Mouse (Mus musculus): Measurements from ENCODE around the gene Mthfd1l. TPM values are rescaled to one million over a fixed set of nuclear protein-coding genes. Genes with fewer than 3 reads are reported as not detected.

The Mthfd1l gene
- polyA plus RNA-seq, 1 experiment from 2014 or later: 12.3 TPM

GRCm38 (mm10) chr10:4174229-4174628 is 201.3 kb downstream of the Mthfd1l start:
- H3K36me3 ChIP-seq: no peaks in the 10 kb centered on the region
- no peak overlapping the region for H3K27ac ChIP-seq
- H3K4me3 ChIP-seq: no peak overlapping the region
- WGBS: 76% methylated on average over 5 of the region's 5 CpGs
- H3K9me3 ChIP-seq: no peaks in the 10 kb centered on the region
- H3K4me1 ChIP-seq: no peaks in the 10 kb centered on the region
- H3K4me2 ChIP-seq (replicated peaks): no peak overlapping the region
- no peak overlapping the region for H3K9ac ChIP-seq
- no peak for ATAC-seq (ENCODE audit: insufficient number of reproducible peaks, insufficient read depth, low FRiP score, low TSS enrichment)
- no peaks in the 10 kb centered on the region for H3K27me3 ChIP-seq

GRCm38 (mm10) chr10:4174717-4175116 is 201.8 kb downstream of the Mthfd1l start:
- no peak overlapping the region for H3K27ac ChIP-seq
- no peak for ATAC-seq (ENCODE audit: insufficient number of reproducible peaks, insufficient read depth, low FRiP score, low TSS enrichment)
- no peaks in the 10 kb centered on the region for H3K36me3 ChIP-seq
- 79% methylated on average over 3 of the region's 3 CpGs for WGBS
- no peaks in the 10 kb centered on the region for H3K9me3 ChIP-seq
- no peak overlapping the region for H3K4me3 ChIP-seq
- no peaks in the 10 kb centered on the region for H3K27me3 ChIP-seq
- H3K4me2 ChIP-seq (replicated peaks): no peak overlapping the region
- no peaks in the 10 kb centered on the region for H3K4me1 ChIP-seq
- H3K9ac ChIP-seq: no peak overlapping the region

- Histone ChIP-seq H3K4me1 (no peaks in the 10 kb centered on the region), H3K27me3 (no peaks in the 10 kb centered on the region), H3K4me2 (replicated peaks) (no peak overlapping the region), H3K9ac (no peak overlapping the region), H3K4me3 (no peak overlapping the region), H3K27ac (no peak overlapping the region), H3K9me3 (no peaks in the 10 kb centered on the region), H3K36me3 (no peaks in the 10 kb centered on the region)
- WGBS: 78% methylated on average over 4 of the region's 4 CpGs
- no peak for ATAC-seq (ENCODE audit: insufficient number of reproducible peaks, insufficient read depth, low FRiP score, low TSS enrichment)
These were observed 204.4 kb downstream of the Mthfd1l start for GRCm38 (mm10) chr10:4177285-4177684.

GRCm38 (mm10) chr10:4179049-4179790 is 206.3 kb downstream of the Mthfd1l start:
- no peak for ATAC-seq (ENCODE audit: insufficient number of reproducible peaks, insufficient read depth, low FRiP score, low TSS enrichment)
- WGBS: 88% methylated on average over 7 of the region's 7 CpGs

GRCm38 (mm10) chr10:4181953-4182352 is 209.0 kb downstream of the Mthfd1l start:
- no peaks in the 10 kb centered on the region for H3K27me3 ChIP-seq
- H3K4me3 ChIP-seq: no peak overlapping the region
- H3K27ac ChIP-seq: no peak overlapping the region
- H3K4me1 ChIP-seq: no peaks in the 10 kb centered on the region
- no peak for ATAC-seq (ENCODE audit: insufficient number of reproducible peaks, insufficient read depth, low FRiP score, low TSS enrichment)
- WGBS: 45% methylated on average over 1 of the region's 1 CpGs
- H3K36me3 ChIP-seq: no peaks in the 10 kb centered on the region
- H3K4me2 ChIP-seq (replicated peaks): no peak overlapping the region
- H3K9ac ChIP-seq: no peak overlapping the region
- no peaks in the 10 kb centered on the region for H3K9me3 ChIP-seq

More at GRCm38 (mm10) chr10:4179049-4179790, 206.3 kb downstream of the Mthfd1l start:
- Histone ChIP-seq H3K4me3 (no peak overlapping the region), H3K9ac (no peak overlapping the region), H3K4me2 (replicated peaks) (no peak overlapping the region), H3K27ac (no peak overlapping the region), H3K4me1 (no peaks in the 10 kb centered on the region), H3K36me3 (no peaks in the 10 kb centered on the region), H3K27me3 (no peaks in the 10 kb centered on the region), H3K9me3 (no peaks in the 10 kb centered on the region)

GRCm38 (mm10) chr10:4182406-4182805 is 209.5 kb downstream of the Mthfd1l start:
- ATAC-seq (ENCODE audit: insufficient number of reproducible peaks, insufficient read depth, low FRiP score, low TSS enrichment): no peak
- no peak overlapping the region for H3K4me3 ChIP-seq
- 87% methylated on average over 2 of the region's 2 CpGs for WGBS
- no peaks in the 10 kb centered on the region for H3K4me1 ChIP-seq
- H3K9me3 ChIP-seq: no peaks in the 10 kb centered on the region
- no peaks in the 10 kb centered on the region for H3K27me3 ChIP-seq
- no peak overlapping the region for H3K4me2 ChIP-seq (replicated peaks)
- H3K27ac ChIP-seq: no peak overlapping the region
- no peaks in the 10 kb centered on the region for H3K36me3 ChIP-seq
- H3K9ac ChIP-seq: no peak overlapping the region

- Histone ChIP-seq H3K9ac (no peak overlapping the region), H3K27me3 (no peaks in the 10 kb centered on the region), H3K27ac (no peak overlapping the region), H3K36me3 (no peaks in the 10 kb centered on the region), H3K4me2 (replicated peaks) (no peak overlapping the region), H3K4me1 (no peaks in the 10 kb centered on the region), H3K9me3 (no peaks in the 10 kb centered on the region), H3K4me3 (no peak overlapping the region)
- 61% methylated on average over 18 of the region's 18 CpGs for WGBS
- ATAC-seq (ENCODE audit: insufficient number of reproducible peaks, insufficient read depth, low FRiP score, low TSS enrichment): no peak
These were observed 215.9 kb downstream of the Mthfd1l start for GRCm38 (mm10) chr10:4188614-4189402.

- no peaks in the 10 kb centered on the region for H3K36me3 ChIP-seq
- no peak overlapping the region for H3K27ac ChIP-seq
- WGBS: 59% methylated on average over 6 of the region's 6 CpGs
- no peak overlapping the region for H3K4me2 ChIP-seq (replicated peaks)
- ATAC-seq (ENCODE audit: insufficient number of reproducible peaks, insufficient read depth, low FRiP score, low TSS enrichment): no peak
- H3K4me1 ChIP-seq: no peaks in the 10 kb centered on the region
- H3K9ac ChIP-seq: no peak overlapping the region
- no peak overlapping the region for H3K4me3 ChIP-seq
- H3K27me3 ChIP-seq: no peaks in the 10 kb centered on the region
- H3K9me3 ChIP-seq: no peaks in the 10 kb centered on the region
These were observed 216.5 kb downstream of the Mthfd1l start for GRCm38 (mm10) chr10:4189422-4189821.

- no peaks in the 10 kb centered on the region for H3K4me1 ChIP-seq
- no peak overlapping the region for H3K4me3 ChIP-seq
- no peak overlapping the region for H3K27ac ChIP-seq
- H3K9ac ChIP-seq: no peak overlapping the region
- H3K36me3 ChIP-seq: no peaks in the 10 kb centered on the region
- ATAC-seq (ENCODE audit: insufficient number of reproducible peaks, insufficient read depth, low FRiP score, low TSS enrichment): no peak
- H3K4me2 ChIP-seq (replicated peaks): no peak overlapping the region
- WGBS: 85% methylated on average over 6 of the region's 6 CpGs
- no peaks in the 10 kb centered on the region for H3K27me3 ChIP-seq
- no peaks in the 10 kb centered on the region for H3K9me3 ChIP-seq
These were observed 226.1 kb downstream of the Mthfd1l start for GRCm38 (mm10) chr10:4198978-4199377.

- no peaks in the 10 kb centered on the region for H3K36me3 ChIP-seq
- H3K4me2 ChIP-seq (replicated peaks): no peak overlapping the region
- no peak overlapping the region for H3K27ac ChIP-seq
- no peaks in the 10 kb centered on the region for H3K9me3 ChIP-seq
- H3K4me1 ChIP-seq: no peaks in the 10 kb centered on the region
- WGBS: 79% methylated on average over 6 of the region's 6 CpGs
- H3K9ac ChIP-seq: no peak overlapping the region
- no peaks in the 10 kb centered on the region for H3K27me3 ChIP-seq
- ATAC-seq (ENCODE audit: insufficient number of reproducible peaks, insufficient read depth, low FRiP score, low TSS enrichment): no peak
- no peak overlapping the region for H3K4me3 ChIP-seq
These were observed 227.0 kb downstream of the Mthfd1l start for GRCm38 (mm10) chr10:4199926-4200325.

GRCm38 (mm10) chr10:4200546-4201104 is 227.7 kb downstream of the Mthfd1l start:
- ATAC-seq (ENCODE audit: insufficient number of reproducible peaks, insufficient read depth, low FRiP score, low TSS enrichment): no peak
- WGBS: 87% methylated on average over 5 of the region's 5 CpGs
- Histone ChIP-seq H3K36me3 (no peaks in the 10 kb centered on the region), H3K27ac (no peak overlapping the region), H3K4me1 (no peaks in the 10 kb centered on the region), H3K9ac (no peak overlapping the region), H3K27me3 (no peaks in the 10 kb centered on the region), H3K4me3 (no peak overlapping the region), H3K9me3 (no peaks in the 10 kb centered on the region), H3K4me2 (replicated peaks) (no peak overlapping the region)

GRCm38 (mm10) chr10:4201141-4201540 is 228.2 kb downstream of the Mthfd1l start:
- Histone ChIP-seq H3K36me3 (no peaks in the 10 kb centered on the region), H3K27me3 (no peaks in the 10 kb centered on the region), H3K9ac (no peak overlapping the region), H3K9me3 (no peaks in the 10 kb centered on the region), H3K4me3 (no peak overlapping the region), H3K4me2 (replicated peaks) (no peak overlapping the region), H3K4me1 (no peaks in the 10 kb centered on the region), H3K27ac (no peak overlapping the region)
- ATAC-seq (ENCODE audit: insufficient number of reproducible peaks, insufficient read depth, low FRiP score, low TSS enrichment): no peak
- 84% methylated on average over 4 of the region's 4 CpGs for WGBS

Data from embryonic facial prominence, embryonic 12.5 days (tissue).